Mouse (Mus musculus): ENCODE data around the gene Slx4.
A peak's percentile ranks its signal among the peaks of the same experiment; 100 is the strongest.
"Not testable (repeated sequence)": the region's sequence is repeated elsewhere in the genome, so short reads cannot be mapped to it uniquely, and the experiment has no call there.

Slx4 gene

DNA sequence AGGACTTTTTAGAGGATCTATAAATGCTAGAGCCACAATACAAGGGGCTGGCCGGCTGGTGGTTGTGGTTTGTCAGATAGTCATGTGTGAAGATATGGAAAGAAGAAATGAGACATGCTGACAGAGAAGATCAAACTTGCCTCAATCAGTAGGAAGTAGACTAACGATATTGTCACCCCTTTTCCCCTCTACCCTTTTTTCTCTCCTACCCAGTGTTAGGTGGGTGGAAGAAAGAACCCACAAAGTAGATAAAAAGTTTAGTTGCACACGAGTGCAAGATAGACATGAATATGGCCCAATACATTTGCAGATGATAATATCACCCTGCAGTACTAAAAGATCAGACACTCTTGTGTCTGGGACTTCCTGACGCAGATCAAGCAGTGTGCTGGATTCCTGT is 15.2 kb downstream of the Slx4 start:
- no peak for DNase-seq

GRCm38 (mm10) chr16:3983146-3983700 is 20.3 kb downstream of the Slx4 start:
- DNase-seq = peak; percentile 91

DNA sequence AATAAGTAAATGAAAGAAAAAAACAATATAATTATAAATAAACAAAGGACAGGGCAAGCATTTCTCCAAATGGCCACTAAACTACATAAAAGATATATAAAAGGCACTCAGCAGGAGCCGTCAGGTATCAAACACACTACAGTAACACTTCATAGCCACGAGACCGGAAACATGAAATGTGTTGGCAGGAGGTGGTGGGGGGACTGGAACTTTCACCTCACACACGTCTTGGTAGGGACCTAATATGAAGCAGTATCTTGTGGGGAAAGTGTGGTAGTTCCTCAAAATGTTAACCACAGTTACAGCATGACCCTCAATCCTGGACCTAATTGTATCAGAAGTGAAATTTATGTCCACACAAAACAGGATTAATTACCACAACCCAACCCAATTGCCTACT is 21.4 kb downstream of the Slx4 start:
- DNase-seq = no peak

DNA sequence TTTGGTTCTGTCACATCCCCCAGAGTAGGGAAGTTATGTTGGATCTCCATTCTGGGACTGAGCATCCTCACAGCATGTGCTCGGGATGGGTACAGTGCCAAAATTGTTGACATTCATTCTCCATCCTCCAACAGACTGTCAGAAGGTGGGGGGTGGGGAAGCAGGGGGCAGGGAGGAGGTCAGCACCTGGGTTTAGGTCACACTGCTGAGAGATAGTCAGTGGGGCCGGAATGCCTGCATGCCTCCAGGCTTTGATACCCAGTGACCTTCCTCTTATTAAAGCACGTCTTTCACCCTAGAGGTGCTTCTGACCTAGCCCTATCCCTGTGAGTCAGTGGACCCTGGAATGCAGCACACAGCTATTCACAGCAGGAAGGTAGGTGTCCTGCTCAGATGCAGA is 26.9 kb downstream of the Slx4 start:
- no peak for DNase-seq

DNA sequence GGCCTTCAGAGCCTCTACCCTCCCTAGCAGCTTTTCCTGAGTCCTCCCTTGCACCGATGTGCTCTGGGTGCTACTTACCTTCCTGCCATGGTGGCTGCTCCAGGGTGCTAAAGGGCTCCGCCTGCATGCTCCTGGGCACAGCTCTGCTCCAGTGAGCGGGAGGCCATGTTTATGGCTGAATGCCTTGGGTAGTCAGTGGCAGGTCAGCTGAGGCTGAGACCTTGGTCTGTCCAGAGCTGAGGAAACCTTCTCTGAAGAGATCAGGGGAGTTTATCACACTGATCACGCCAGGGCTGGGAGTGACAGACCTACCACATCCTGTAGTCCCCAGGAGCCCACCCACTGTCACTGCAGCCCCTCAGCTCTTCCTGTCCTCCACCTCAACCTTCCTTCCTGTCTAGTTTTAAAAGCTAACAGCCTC is 27.3 kb downstream of the Slx4 start, which contains the start of gene Nlrc3:
TSS of gene Nlrc3 (minus strand) at position 382 of the 421 bp plus-strand sequence.
- DNase-seq = peak; percentile 91

DNA sequence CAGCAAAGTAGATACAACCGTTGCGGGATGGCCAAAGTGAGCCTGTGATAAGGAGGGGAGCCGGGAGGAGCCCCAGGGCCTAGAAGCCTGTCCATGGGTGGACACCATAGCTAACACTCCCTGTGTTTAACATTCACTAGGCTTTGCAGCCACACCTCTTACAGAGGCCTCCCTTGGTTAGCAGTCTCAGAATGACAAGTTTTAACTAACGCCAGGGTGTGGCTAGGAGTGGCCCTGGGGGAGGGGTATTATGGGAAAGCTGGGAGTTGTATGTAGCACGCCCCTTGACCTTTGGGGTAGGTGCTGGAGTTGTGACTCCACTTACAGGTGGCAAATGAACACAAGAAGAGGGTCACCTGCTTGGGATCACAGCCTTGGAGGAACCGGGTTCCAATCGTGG is 27.9 kb downstream of the Slx4 start:
- DNase-seq = peak; percentile 82

DNA sequence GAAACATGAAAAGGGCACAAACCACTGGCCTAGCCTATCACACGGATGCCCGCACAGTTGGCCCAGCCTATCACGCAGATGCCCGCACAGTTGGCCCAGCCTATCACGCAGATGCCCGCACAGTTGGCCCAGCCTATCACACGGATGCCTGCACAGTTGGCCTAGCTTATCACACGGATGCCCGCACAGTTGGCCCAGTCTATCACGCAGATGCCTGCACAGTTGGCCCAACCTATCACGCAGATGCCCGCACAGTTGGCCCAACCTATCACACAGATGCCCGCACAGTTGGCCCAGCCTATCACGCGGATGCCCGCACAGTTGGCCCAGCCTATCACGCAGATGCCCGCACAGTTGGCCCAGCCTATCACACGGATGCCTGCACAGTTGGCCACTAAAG is 29.1 kb downstream of the Slx4 start:
- DNase-seq = not testable (repeated sequence)

DNA sequence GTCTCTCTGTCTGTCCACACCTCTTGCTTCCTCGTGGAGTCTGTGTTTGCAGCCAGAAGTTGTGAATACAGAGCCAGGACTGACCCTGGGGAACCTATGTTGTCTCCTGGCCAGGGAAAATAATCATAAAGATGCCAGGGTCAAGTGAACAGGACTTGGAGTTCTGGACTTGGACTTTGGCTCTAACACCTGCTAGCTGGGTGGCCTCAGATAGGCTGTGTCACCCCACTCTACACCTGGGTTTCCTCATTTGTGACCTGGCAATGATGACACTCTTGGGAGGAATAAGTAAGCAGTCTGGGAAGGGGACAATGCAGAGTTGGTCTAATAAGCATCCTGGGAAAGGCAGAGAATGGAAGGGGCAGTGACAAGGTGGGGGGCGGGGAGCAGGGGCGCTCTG is 38.0 kb downstream of the Slx4 start:
- no peak for DNase-seq

- DNase-seq = no peak
Measured at GRCm38 (mm10) chr16:3964990-3965389, 38.6 kb downstream of the Slx4 start.

- DNase-seq = no peak
Measured at GRCm38 (mm10) chr16:3959261-3959660, 44.3 kb downstream of the Slx4 start.

DNA sequence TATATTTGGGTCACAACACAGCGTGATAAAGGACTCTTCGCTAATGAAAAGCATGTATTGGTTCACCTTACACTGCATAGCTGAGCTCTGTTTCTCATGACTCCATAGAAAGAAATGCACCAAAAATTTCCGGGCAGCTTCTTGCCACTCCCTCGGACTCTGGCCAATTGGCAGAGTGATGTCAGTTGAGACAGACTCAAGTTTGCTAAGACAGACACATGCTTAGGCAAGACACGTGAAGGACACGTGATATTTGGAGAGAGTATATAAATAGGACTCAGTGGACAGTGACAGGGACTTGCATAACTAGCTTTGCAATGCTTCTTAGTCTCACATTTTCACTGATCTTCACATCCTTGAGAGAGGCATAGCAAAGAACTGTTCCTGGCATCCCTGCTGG is 47.2 kb downstream of the Slx4 start:
- DNase-seq = peak; percentile 95

DNA sequence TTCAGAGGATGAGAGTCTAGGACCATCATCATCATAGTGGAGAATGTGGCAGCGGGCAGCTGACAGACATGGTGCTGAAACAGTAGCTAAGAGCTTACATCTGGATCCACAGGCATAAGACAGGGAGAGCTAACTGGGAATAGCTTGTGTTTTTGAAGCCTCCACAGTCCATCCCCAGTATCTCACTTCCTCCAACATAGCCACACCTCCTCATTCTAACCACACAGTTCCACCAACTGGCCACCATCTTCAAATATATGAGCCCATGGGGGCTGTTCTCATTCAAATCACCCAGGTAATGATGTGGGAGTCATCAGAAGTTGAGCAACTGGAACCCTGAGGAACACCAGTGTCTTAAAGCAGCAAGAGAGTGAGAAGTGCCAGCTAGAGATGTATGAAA is 52.4 kb downstream of the Slx4 start:
- DNase-seq = no peak

DNA sequence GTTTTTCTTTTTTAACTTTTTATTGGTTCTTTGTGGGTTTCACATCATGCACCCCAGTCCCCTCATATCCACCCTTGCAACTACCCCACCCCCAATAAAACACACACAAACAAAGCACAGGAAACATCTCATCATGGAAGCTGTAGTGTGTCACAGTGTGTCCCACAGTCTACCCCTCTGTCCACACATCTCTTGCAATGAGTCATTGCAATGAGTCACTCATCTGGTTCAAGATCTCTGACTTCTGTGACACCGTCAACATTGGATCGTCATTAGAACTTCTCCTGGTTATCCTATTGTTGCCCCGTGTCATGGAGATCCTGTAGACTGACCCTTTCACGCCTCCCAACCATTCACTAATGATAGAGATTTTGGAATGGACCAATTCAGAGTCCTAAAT is 68.9 kb downstream of the Slx4 start:
- no peak for DNase-seq

DNA sequence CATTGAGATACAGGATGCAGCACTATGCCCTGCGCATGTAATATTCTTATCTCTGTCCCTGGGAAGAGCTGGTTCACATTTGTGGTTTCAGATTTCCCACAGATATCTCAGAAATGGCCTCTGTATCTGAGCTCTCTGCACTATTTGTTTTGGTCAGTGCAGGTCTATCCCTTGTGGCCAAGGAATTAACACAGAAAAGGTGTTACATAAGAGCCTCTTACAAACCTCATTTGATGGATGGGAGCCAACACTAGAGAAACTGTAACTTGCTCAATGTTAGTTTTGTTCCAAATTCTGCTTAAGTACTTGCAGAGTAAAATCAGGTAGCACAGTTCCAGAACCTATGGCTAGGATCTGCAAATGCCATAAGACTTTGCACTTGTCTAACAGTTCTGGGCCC is 69.5 kb downstream of the Slx4 start:
- DNase-seq = no peak

DNA sequence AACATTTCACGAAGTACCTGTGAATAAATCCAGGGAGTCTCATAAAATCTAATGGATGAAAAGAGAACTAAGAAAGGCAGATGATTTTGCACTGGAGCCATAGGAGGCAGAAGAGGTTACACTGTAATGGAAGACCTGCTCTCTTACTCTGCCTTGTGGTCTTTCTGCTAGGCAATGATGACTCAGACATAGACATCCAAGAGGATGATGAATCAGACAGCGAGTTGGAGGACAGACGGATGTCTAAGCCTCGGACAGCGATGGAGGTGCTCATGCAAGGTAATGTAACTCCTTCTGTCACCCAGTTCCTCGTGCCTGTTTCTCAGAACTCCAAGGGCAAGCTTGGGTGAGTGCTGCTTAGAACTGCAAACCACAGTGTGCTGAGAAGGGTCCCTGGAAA is 70.0 kb downstream of the Slx4 start:
- DNase-seq = no peak

DNA sequence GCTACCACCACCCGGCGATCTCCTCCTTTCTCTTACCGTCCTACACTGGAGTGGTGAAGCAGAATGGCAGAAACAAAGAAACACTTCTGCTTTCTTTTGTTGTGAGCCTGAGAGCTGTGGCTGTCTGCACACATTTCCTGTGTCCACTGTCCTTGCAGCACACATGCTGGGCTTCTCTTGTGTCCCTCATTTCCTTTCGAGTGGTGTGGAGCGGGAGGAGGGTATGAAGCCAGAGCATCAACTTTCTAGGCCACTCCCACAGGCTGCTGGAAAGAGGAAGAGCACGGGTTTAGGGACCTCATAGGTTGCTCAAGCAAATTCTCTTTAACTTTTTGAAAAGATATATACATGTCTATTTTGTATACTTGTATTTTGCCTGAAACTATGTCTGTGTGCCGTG is 74.4 kb downstream of the Slx4 start:
- DNase-seq = peak; percentile 96

All from heart, adult 11 months (tissue).